Mouse (Mus musculus) kidney, adult 2 months (tissue): Measurements from ENCODE around the gene Miip. TPM values are rescaled to one million over a fixed set of nuclear protein-coding genes. Genes with fewer than 3 reads are reported as not detected.
"Not testable (repeated sequence)": the region's sequence is repeated elsewhere in the genome, so short reads cannot be mapped to it uniquely, and the experiment has no call there.

Experiments used
- DNase-seq: peaks from one replicate; pipeline ENCODE4 v3.0.0; 2021
- H3K27ac ChIP-seq: fragments of 200-500 bp; 2 replicates; pipeline ENCODE4 v1.5.1; 2012; ENCODE audit warnings: low read depth, low read length, control low read depth, inconsistent platforms; ENCODE audit not compliant: insufficient read depth
- H3K27me3 ChIP-seq: fragments of 200-500 bp; replicated peaks from 2 replicates; pipeline ENCODE4 v1.6.1; 2012; ENCODE audit warnings: mild to moderate bottlenecking, moderate library complexity, low read length, inconsistent platforms; ENCODE audit not compliant: control insufficient read depth, insufficient read depth
- H3K36me3 ChIP-seq: fragments of 200-500 bp; 2 replicates; pipeline ENCODE4 v1.6.1; 2012; ENCODE audit warnings: mild to moderate bottlenecking, moderate library complexity, low read length, inconsistent platforms; ENCODE audit not compliant: control insufficient read depth, insufficient read depth
- H3K4me1 ChIP-seq: fragments of 200-500 bp; 2 replicates; pipeline ENCODE4 v1.6.1; 2011; ENCODE audit warnings: low read length; ENCODE audit not compliant: control insufficient read depth, insufficient read depth
- H3K4me3 ChIP-seq: fragments of 200-500 bp; 2 replicates; pipeline ENCODE4 v1.5.1; 2011; ENCODE audit warnings: mild to moderate bottlenecking, low read depth, low read length, control low read depth; ENCODE audit not compliant: insufficient read depth
- CTCF ChIP-seq: fragments of 200-500 bp; conservative IDR thresholded peaks from 2 replicates; pipeline ENCODE4 v1.5.1; 2011; ENCODE audit warnings: low read depth, mild to moderate bottlenecking, control low read depth, low read length, moderate library complexity, mixed read lengths; ENCODE audit not compliant: insufficient read depth, insufficient read length
- POLR2A ChIP-seq: fragments of 200-500 bp; IDR thresholded peaks from one replicate; pipeline ENCODE4 v1.6.1; 2011; ENCODE audit warnings: low read depth, low read length, control low read depth
- WGBS: fragments of 180-500 bp; shearing (Covaris S2); methylation state at CpG from one replicate; pipeline ENCODE4 v1.1.7; 2018; 5-methylcytosine and 5-hydroxymethylcytosine counted together
- polyA plus RNA-seq: library from polyadenylated mRNA; depleted of rRNA; stranded (reverse); fragments of >200 nt; gene quantifications from 2 replicates; pipeline ENCODE4 v1.2.3, GENCODE M21; 2012

The Miip gene
- polyA plus RNA-seq, 1 experiment, result 27.7 TPM

- no peak overlapping the region for H3K27ac ChIP-seq
- no peaks in the 10 kb centered on the region for H3K27me3 ChIP-seq
- H3K4me1 ChIP-seq, result peaks cover 7% of the 10 kb centered on the region
- DNase-seq, result no peak
- peak overlapping the region; percentile 59 for H3K4me3 ChIP-seq
- 4% methylated on average over 5 of the region's 5 CpGs for WGBS
- no peak for TF ChIP-seq CTCF
- no peak for TF ChIP-seq POLR2A
- H3K36me3 ChIP-seq, result no peaks in the 10 kb centered on the region
Observed at GRCm38 (mm10) chr4:147869238-147869637, 622 bp upstream of the Miip start.

- Histone ChIP-seq H3K36me3 (no peaks in the 10 kb centered on the region), H3K4me3 (peak overlapping the region; percentile 90), H3K27me3 (no peaks in the 10 kb centered on the region), H3K4me1 (peaks cover 7% of the 10 kb centered on the region), H3K27ac (peak overlapping the region; percentile 11; the same call in 1 of the 2 replicates)
- TF ChIP-seq POLR2A (no peak), CTCF (no peak)
- DNase-seq, result peak; percentile 33
- 2% methylated on average over 22 of the region's 22 CpGs for WGBS
Observed at GRCm38 (mm10) chr4:147867563-147868449, 810 bp downstream of the Miip start.

- DNase-seq, result peak; percentile 24
- H3K27ac ChIP-seq, H3K4me3 ChIP-seq, H3K4me1 ChIP-seq, H3K27me3 ChIP-seq, H3K36me3 ChIP-seq: not testable (repeated sequence)
- 24% methylated on average over 3 of the region's 3 CpGs for WGBS
Observed at GRCm38 (mm10) chr4:147866793-147867192, 1.8 kb downstream of the Miip start.

- no peak for DNase-seq
- H3K27me3 ChIP-seq, result no peaks in the 10 kb centered on the region
- no peak overlapping the region for H3K4me3 ChIP-seq
- no peaks in the 10 kb centered on the region for H3K36me3 ChIP-seq
- no peak overlapping the region for H3K27ac ChIP-seq
- 95% methylated on average over 9 of the region's 9 CpGs for WGBS
- H3K4me1 ChIP-seq, result peaks cover 7% of the 10 kb centered on the region
- TF ChIP-seq POLR2A (no peak), CTCF (no peak)
Observed at GRCm38 (mm10) chr4:147866056-147866455, 2.6 kb downstream of the Miip start.

- no peak for DNase-seq
- whole genome bisulfite sequencing, result 88% methylated on average over 6 of the region's 6 CpGs
- Histone ChIP-seq H3K27me3 (no peaks in the 10 kb centered on the region), H3K36me3 (no peaks in the 10 kb centered on the region), H3K27ac (no peak overlapping the region), H3K4me3 (no peak overlapping the region), H3K4me1 (peaks cover 7% of the 10 kb centered on the region)
- TF ChIP-seq CTCF (no peak), POLR2A (no peak)
Observed at GRCm38 (mm10) chr4:147865651-147866050, 3.0 kb downstream of the Miip start.

- no peaks in the 10 kb centered on the region for H3K27me3 ChIP-seq
- 82% methylated on average over 3 of the region's 3 CpGs for WGBS
- no peak overlapping the region for H3K4me3 ChIP-seq
- no peak for DNase-seq
- H3K36me3 ChIP-seq, result no peaks in the 10 kb centered on the region
- no peaks in the 10 kb centered on the region for H3K4me1 ChIP-seq
- no peak overlapping the region for H3K27ac ChIP-seq
- TF ChIP-seq POLR2A, result no peak
- no peak for TF ChIP-seq CTCF
Observed at GRCm38 (mm10) chr4:147862051-147862450, 6.6 kb downstream of the Miip start.

GRCm38 (mm10) chr4:147850776-147851175 lies 17.8 kb downstream of the Miip start:
- Histone ChIP-seq H3K27me3 (no peaks in the 10 kb centered on the region), H3K27ac (no peak overlapping the region), H3K36me3 (no peaks in the 10 kb centered on the region), H3K4me1 (peaks cover 9% of the 10 kb centered on the region; the same call in 1 of the 2 replicates), H3K4me3 (no peak overlapping the region)
- TF ChIP-seq CTCF (no peak), POLR2A (no peak)
- 75% methylated on average over 2 of the region's 2 CpGs for WGBS
- no peak for DNase-seq
